Mouse (Mus musculus) brain, adult 10 weeks (tissue): ENCODE results near the gene Fam184b. TPM values are rescaled to one million over a fixed set of nuclear protein-coding genes. Genes with fewer than 3 reads are reported as not detected.

ENCODE experiments used
- polyA plus RNA-seq: library from polyadenylated mRNA; stranded (reverse); fragments of 350-450 nt; fragmentation: Illumina TruSeq; extraction: RNeasy Lipid Tissue Mini Kit (QIAGEN cat#74804); gene quantifications from one replicate; pipeline ENCODE4 v1.2.3, GENCODE M21; 2015; ENCODE audit warnings: low read depth, low replicate concordance

The Fam184b gene
- 3.5 TPM for polyA plus RNA-seq

DNA sequence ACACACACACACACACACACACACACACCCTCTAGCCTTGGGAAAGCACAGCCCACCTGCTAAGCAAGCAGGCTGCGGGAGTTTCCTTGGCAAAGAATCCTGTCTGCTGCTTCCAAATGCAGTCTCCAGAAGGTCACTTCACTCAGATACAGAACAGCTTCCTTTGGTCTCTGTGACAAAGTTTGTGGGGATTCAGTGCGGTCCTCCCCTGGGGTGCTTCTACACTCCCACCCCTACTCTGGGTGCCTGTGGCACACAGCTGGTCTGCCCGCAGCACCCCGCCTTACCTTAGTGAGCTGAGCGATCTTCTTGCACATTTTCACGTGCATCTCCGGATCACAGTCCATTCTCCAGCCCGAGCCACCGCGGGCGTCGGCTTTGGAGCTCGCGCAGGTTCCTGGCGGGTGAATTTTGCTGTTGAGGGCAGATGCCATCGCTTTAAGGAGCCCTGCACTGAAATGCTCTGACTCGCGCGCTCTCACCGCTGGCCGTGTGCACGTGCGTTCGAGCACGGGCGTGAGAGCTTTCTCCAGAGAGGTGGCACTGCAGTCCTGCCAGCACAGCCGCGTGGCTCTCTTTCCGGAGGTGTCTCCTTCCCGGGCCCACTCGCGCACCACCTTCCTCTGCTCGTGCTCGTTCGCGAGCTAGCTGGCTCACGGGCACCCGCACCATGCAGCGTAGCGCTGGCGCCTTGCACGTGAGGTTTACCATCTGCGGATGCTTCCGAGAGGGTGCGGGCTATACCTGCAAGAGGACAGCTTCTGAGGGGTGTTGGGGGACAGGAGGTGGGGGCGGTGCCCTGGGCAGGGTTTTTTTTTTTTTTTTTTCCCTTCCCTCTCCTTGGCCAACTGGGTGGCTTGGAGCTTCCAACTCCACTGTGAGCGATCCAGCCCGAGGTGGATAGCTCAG, at the start of gene Fam184b:
Gene Fam184b, minus strand, starts transcription at position 809 of the 909 bp plus-strand sequence.

DNA sequence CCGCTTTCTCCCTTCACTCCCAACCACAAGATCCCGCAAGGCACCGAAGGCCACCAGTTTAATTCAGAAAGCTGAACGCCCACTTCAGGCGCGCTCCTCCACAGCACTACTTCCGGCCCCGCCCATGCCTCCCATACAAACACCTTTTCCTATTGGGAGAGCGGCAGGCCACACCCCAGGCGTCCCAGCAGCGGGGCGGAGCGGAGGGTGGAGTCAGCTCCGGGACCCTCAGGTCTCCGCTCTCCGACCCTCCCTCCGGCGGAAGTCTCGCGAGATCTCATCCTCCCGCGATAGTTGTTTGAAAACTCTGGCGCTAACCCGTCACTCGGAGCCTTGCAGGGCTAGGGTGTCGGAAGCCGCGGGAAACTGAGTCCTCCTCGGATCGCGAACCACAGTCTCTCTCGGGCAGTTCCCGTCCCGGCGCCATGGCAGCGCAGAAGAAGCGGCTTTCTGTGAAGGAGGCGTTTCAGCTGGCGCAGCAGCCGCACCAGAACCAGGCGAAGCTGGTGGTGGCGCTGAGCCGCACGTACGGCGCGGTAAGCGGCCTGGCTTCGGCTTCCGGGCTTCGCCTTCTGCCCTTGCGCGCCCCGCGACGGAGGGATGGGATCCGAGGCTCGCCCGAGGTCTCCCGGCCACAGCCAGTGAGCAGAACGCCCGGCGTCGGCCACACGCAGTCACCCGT, 30.3 kb upstream of the Fam184b start, which contains the start of gene Ncapg:
Gene Ncapg, plus strand, starts transcription at position 322 of the 682 bp plus-strand sequence.

DNA sequence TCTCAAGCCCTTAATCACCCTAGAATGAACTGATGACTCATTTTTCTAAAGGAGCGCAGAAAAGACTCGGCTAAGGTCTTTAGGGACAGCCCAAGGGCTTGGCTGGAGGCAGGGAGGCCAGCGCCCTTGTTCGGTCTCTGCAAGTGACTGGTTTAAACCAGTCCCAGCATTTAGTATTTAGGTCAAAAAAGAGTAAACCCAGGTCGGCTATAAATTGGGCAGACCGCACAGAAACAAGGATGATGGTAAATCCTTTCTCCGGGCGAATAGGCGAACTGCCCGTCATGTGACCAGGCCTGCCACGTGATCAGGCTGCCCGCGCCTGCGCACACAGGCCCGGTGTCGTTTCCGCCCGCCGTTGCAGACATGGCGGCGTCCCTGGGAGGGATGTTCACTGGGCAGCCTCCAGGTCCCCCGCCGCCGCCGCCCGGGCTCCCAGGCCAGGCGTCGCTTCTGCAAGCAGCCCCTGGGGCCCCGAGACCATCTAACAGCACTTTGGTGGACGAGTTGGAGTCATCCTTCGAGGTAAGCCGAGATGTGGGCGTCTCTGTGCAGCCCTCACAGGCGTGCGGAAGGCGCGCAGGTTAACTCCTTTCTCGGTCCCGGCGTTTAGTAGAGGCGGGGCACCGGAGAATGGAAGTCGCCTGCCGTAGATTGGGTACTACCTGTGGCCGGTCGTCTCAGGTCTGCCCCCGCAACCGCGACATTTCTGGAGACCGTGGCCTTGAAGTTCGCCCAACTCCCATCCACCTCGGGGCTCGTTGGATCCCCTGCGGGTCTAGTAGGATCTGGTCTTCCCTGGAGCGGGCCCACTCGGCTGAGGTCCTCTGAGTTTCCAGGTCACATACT, 119.2 kb downstream of the Fam184b start, which contains the start of gene Med28:
Gene Med28, plus strand, starts transcription at position 270 of the 849 bp plus-strand sequence.

DNA sequence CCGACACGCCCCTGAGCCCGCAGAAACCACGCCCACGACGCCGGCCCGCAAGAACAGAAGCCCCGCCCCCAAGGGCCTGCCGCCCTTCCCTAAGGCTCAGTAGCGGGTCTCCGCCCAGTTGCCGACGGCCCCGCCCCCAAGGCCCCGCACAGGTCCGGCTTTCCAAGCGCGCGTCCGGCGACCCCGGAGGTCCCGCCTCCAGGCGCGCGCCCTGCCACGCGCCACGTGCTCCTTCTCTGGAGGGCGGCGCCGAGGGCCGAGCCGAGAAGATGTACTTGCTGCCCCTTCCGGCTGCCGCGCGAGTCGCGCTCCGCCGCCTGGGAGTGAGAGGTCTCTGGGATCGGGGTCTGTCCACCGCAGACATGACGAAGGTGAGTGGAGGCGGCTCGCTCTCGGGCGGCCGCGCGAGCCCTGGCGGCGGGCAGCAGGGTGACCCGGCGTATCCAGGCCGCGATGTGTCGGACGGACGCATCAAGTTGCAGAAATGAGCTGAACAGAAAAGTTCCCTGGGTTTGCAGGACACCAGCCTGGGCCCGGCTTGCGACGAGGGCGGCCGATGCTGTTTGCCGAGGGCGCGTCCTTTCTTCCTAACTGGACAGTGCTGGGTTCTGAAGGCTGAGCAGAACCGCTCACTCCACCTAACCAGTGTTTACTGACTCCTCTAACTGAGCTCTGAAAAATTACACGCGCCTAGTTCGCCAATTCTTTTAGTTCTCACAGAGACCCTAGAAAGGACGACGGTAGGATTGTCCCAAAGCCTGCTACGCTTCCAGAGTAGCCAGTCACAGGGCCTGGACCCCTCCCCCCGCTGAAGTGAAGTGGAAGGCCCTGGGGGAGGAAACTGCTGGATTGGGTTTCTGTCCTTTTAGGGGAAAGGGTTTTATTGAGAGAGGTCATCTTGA, 146.0 kb downstream of the Fam184b start, which contains the start of gene Lap3:
Gene Lap3, plus strand, starts transcription at position 184 of the 902 bp plus-strand sequence.

Other genes with a start within 250 kb of the Fam184b start
- 491 TPM for gene Qdpr, start 189.4 kb downstream of the Fam184b start, polyA plus RNA-seq
- gene Clrn2, start 185.9 kb downstream of the Fam184b start, polyA plus RNA-seq = not detected
- 82.1 TPM for gene Lap3, start 146.2 kb downstream of the Fam184b start, polyA plus RNA-seq
- gene Med28, start 119.4 kb downstream of the Fam184b start, polyA plus RNA-seq = 152 TPM
- gene Ncapg, start 30.3 kb upstream of the Fam184b start, polyA plus RNA-seq = not detected
- 10.6 TPM for gene Lcorl, start 218.0 kb upstream of the Fam184b start, polyA plus RNA-seq